Mouse (Mus musculus) midbrain, embryonic 15.5 days (tissue): ENCODE measurements around the gene Alg14. TPM values are rescaled to one million over a fixed set of nuclear protein-coding genes. Genes with fewer than 3 reads are reported as not detected.
A peak's percentile ranks its signal among the peaks of the same experiment; 100 is the strongest.

ENCODE experiments used
- ATAC-seq: fragments of 200-750 bp; cut with Nextera tagmentation; replicated peaks from 2 replicates; pipeline ENCODE4 v1.8.0; 2017; ENCODE audit warnings: moderate TSS enrichment
- H3K27ac ChIP-seq: fragments of 300-500 bp; sonication (generic); 2 replicates; pipeline ENCODE4 v1.5.1; 2015; ENCODE audit warnings: mild to moderate bottlenecking, inconsistent platforms
- H3K27me3 ChIP-seq: fragments of 300-500 bp; sonication (generic); replicated peaks from 2 replicates; pipeline ENCODE4 v1.6.1; 2015; ENCODE audit warnings: inconsistent platforms
- H3K36me3 ChIP-seq: fragments of 300-500 bp; sonication (generic); replicated peaks from 2 replicates; pipeline ENCODE4 v1.6.1; 2015; ENCODE audit warnings: inconsistent platforms
- H3K4me1 ChIP-seq: fragments of 300-500 bp; sonication (generic); 2 replicates; pipeline ENCODE4 v1.6.1; 2015; ENCODE audit warnings: inconsistent platforms
- H3K4me2 ChIP-seq: fragments of 300-500 bp; sonication (generic); 2 replicates; pipeline ENCODE4 v1.6.1; 2015; ENCODE audit warnings: inconsistent platforms, mild to moderate bottlenecking, moderate library complexity
- H3K4me3 ChIP-seq: fragments of 300-500 bp; sonication (generic); 2 replicates; pipeline ENCODE4 v1.5.1; 2015; ENCODE audit warnings: mild to moderate bottlenecking, inconsistent platforms
- H3K9ac ChIP-seq: fragments of 300-500 bp; sonication (generic); 2 replicates; pipeline ENCODE4 v1.6.1; 2015; ENCODE audit warnings: mild to moderate bottlenecking, inconsistent platforms
- H3K9me3 ChIP-seq: fragments of 300-500 bp; sonication (generic); 2 replicates; pipeline ENCODE4 v1.6.1; 2016; ENCODE audit warnings: inconsistent platforms
- WGBS: fragments of 180-500 bp; shearing (Covaris S2); methylation state at CpG from one replicate; pipeline ENCODE4 v1.1.7; 2015; ENCODE audit warnings: mixed read lengths; 5-methylcytosine and 5-hydroxymethylcytosine counted together
- polyA plus RNA-seq: library from polyadenylated mRNA; unstranded; fragments of >200 nt; fragmentation: Nextera tagmentation; extraction: Ambion mirVana; gene quantifications from 2 replicates; pipeline ENCODE4 v1.2.1, GENCODE M21; 2015

Alg14 gene
- polyA plus RNA-seq, 1 experiment from 2014 or later = 33.3 TPM

- H3K36me3 ChIP-seq = no peaks in the 10 kb centered on the region
- ATAC-seq = no peak
- no peak overlapping the region for H3K9ac ChIP-seq
- WGBS = 52% methylated on average over 11 of the region's 11 CpGs
- 0 out of 2 replicates have a peak overlapping the region, but pooled peaks have one; percentile 24 for H3K27ac ChIP-seq
- no peak overlapping the region for H3K4me2 ChIP-seq
- H3K9me3 ChIP-seq = no peaks in the 10 kb centered on the region
- no peaks in the 10 kb centered on the region for H3K27me3 ChIP-seq
- no peak overlapping the region for H3K4me3 ChIP-seq
- peaks cover 34% of the 10 kb centered on the region for H3K4me1 ChIP-seq
Measured at GRCm38 (mm10) chr3:121344951-121345642, 53.5 kb downstream of the Alg14 start.

- Histone ChIP-seq H3K4me3 (no peak overlapping the region), H3K36me3 (no peaks in the 10 kb centered on the region), H3K9ac (no peak overlapping the region), H3K27ac (no peak overlapping the region), H3K9me3 (no peaks in the 10 kb centered on the region), H3K27me3 (no peaks in the 10 kb centered on the region), H3K4me2 (no peak overlapping the region), H3K4me1 (peaks cover 36% of the 10 kb centered on the region)
- WGBS = 50% methylated on average over 6 of the region's 6 CpGs
- ATAC-seq = no peak
Measured at GRCm38 (mm10) chr3:121345643-121346000, 54.0 kb downstream of the Alg14 start.

- no peak overlapping the region for H3K9ac ChIP-seq
- ATAC-seq = no peak
- H3K27me3 ChIP-seq = no peaks in the 10 kb centered on the region
- peaks cover 38% of the 10 kb centered on the region for H3K4me1 ChIP-seq
- no peak overlapping the region for H3K27ac ChIP-seq
- no peak overlapping the region for H3K4me3 ChIP-seq
- no peaks in the 10 kb centered on the region for H3K9me3 ChIP-seq
- WGBS = 90% methylated on average over 12 of the region's 12 CpGs
- H3K36me3 ChIP-seq = no peaks in the 10 kb centered on the region
- H3K4me2 ChIP-seq = no peak overlapping the region
Measured at GRCm38 (mm10) chr3:121346507-121347267, 55.1 kb downstream of the Alg14 start.

- Histone ChIP-seq H3K4me3 (no peak overlapping the region), H3K4me1 (peaks cover 38% of the 10 kb centered on the region), H3K9ac (no peak overlapping the region), H3K27ac (peak overlapping the region; percentile 66), H3K9me3 (no peaks in the 10 kb centered on the region), H3K4me2 (peak overlapping the region; percentile 33), H3K36me3 (no peaks in the 10 kb centered on the region), H3K27me3 (no peaks in the 10 kb centered on the region)
- WGBS = 55% methylated on average over 6 of the region's 6 CpGs
- peak; percentile 59 for ATAC-seq
Measured at GRCm38 (mm10) chr3:121348792-121349191, 57.2 kb downstream of the Alg14 start.

- 17% methylated on average over 33 of the region's 33 CpGs for WGBS
- peak; percentile 87 for ATAC-seq
- peak overlapping the region; percentile 66 for H3K27ac ChIP-seq
Measured at GRCm38 (mm10) chr3:121349334-121350169, 58.0 kb downstream of the Alg14 start.

GRCm38 (mm10) chr3:121351257-121351656, 59.7 kb downstream of the Alg14 start:
- H3K27ac ChIP-seq = no peak overlapping the region
- H3K27me3 ChIP-seq = no peaks in the 10 kb centered on the region
- H3K36me3 ChIP-seq = no peaks in the 10 kb centered on the region
- ATAC-seq = no peak
- no peaks in the 10 kb centered on the region for H3K9me3 ChIP-seq
- peaks cover 25% of the 10 kb centered on the region for H3K4me1 ChIP-seq
- H3K9ac ChIP-seq = no peak overlapping the region
- H3K4me3 ChIP-seq = no peak overlapping the region
- 90% methylated on average over 6 of the region's 6 CpGs for WGBS
- no peak overlapping the region for H3K4me2 ChIP-seq

More at GRCm38 (mm10) chr3:121349334-121350169, 58.0 kb downstream of the Alg14 start:
- peak overlapping the region; percentile 33 for H3K4me2 ChIP-seq
- no peaks in the 10 kb centered on the region for H3K36me3 ChIP-seq
- no peak overlapping the region for H3K9ac ChIP-seq
- H3K27me3 ChIP-seq = no peaks in the 10 kb centered on the region
- peaks cover 32% of the 10 kb centered on the region for H3K4me1 ChIP-seq
- no peak overlapping the region for H3K4me3 ChIP-seq
- no peaks in the 10 kb centered on the region for H3K9me3 ChIP-seq

GRCm38 (mm10) chr3:121354281-121354680, 62.7 kb downstream of the Alg14 start:
- H3K36me3 ChIP-seq = no peaks in the 10 kb centered on the region
- H3K27ac ChIP-seq = no peak overlapping the region
- ATAC-seq = no peak
- no peaks in the 10 kb centered on the region for H3K27me3 ChIP-seq
- H3K4me1 ChIP-seq = peaks cover 13% of the 10 kb centered on the region
- 89% methylated on average over 9 of the region's 9 CpGs for WGBS
- no peak overlapping the region for H3K4me2 ChIP-seq
- no peak overlapping the region for H3K4me3 ChIP-seq
- no peaks in the 10 kb centered on the region for H3K9me3 ChIP-seq
- H3K9ac ChIP-seq = no peak overlapping the region

GRCm38 (mm10) chr3:121354861-121355470, 63.4 kb downstream of the Alg14 start:
- H3K4me3 ChIP-seq = no peak overlapping the region
- no peaks in the 10 kb centered on the region for H3K36me3 ChIP-seq
- no peaks in the 10 kb centered on the region for H3K27me3 ChIP-seq
- peaks cover 6% of the 10 kb centered on the region for H3K4me1 ChIP-seq
- 0 out of 2 replicates have a peak, but pooled peaks have one; percentile 34 for ATAC-seq
- no peak overlapping the region for H3K27ac ChIP-seq
- WGBS = 82% methylated on average over 18 of the region's 18 CpGs
- no peak overlapping the region for H3K4me2 ChIP-seq
- H3K9ac ChIP-seq = no peak overlapping the region
- no peaks in the 10 kb centered on the region for H3K9me3 ChIP-seq

GRCm38 (mm10) chr3:121355569-121355968, 64.0 kb downstream of the Alg14 start:
- WGBS = 88% methylated on average over 9 of the region's 9 CpGs
- ATAC-seq = no peak
- no peak overlapping the region for H3K27ac ChIP-seq

GRCm38 (mm10) chr3:121356111-121356510, 64.5 kb downstream of the Alg14 start:
- no peak overlapping the region for H3K27ac ChIP-seq
- H3K9ac ChIP-seq = no peak overlapping the region
- H3K36me3 ChIP-seq = no peaks in the 10 kb centered on the region
- WGBS = 88% methylated on average over 6 of the region's 6 CpGs
- 0 out of 2 replicates have a peak, but pooled peaks cover 2% of the 10 kb centered on the region for H3K4me1 ChIP-seq
- no peak for ATAC-seq
- H3K27me3 ChIP-seq = no peaks in the 10 kb centered on the region
- H3K4me2 ChIP-seq = no peak overlapping the region
- no peak overlapping the region for H3K4me3 ChIP-seq
- no peaks in the 10 kb centered on the region for H3K9me3 ChIP-seq

More at GRCm38 (mm10) chr3:121355569-121355968, 64.0 kb downstream of the Alg14 start:
- no peak overlapping the region for H3K4me3 ChIP-seq
- no peaks in the 10 kb centered on the region for H3K27me3 ChIP-seq
- no peak overlapping the region for H3K4me2 ChIP-seq
- H3K9me3 ChIP-seq = no peaks in the 10 kb centered on the region
- H3K9ac ChIP-seq = no peak overlapping the region
- H3K4me1 ChIP-seq = 0 out of 2 replicates have a peak, but pooled peaks cover 2% of the 10 kb centered on the region
- no peaks in the 10 kb centered on the region for H3K36me3 ChIP-seq

- no peak overlapping the region for H3K4me2 ChIP-seq
- no peaks in the 10 kb centered on the region for H3K9me3 ChIP-seq
- H3K9ac ChIP-seq = no peak overlapping the region
Measured at GRCm38 (mm10) chr3:121357030-121357429, 65.5 kb downstream of the Alg14 start.

GRCm38 (mm10) chr3:121358285-121358684, 66.7 kb downstream of the Alg14 start:
- Histone ChIP-seq H3K27me3 (no peaks in the 10 kb centered on the region), H3K4me1 (no peaks in the 10 kb centered on the region), H3K9ac (no peak overlapping the region), H3K4me2 (no peak overlapping the region), H3K27ac (no peak overlapping the region), H3K4me3 (no peak overlapping the region), H3K9me3 (no peaks in the 10 kb centered on the region), H3K36me3 (no peaks in the 10 kb centered on the region)
- 56% methylated on average over 2 of the region's 2 CpGs for WGBS
- ATAC-seq = no peak

More at GRCm38 (mm10) chr3:121357030-121357429, 65.5 kb downstream of the Alg14 start:
- no peak overlapping the region for H3K27ac ChIP-seq
- H3K4me3 ChIP-seq = no peak overlapping the region
- no peaks in the 10 kb centered on the region for H3K36me3 ChIP-seq
- H3K4me1 ChIP-seq = no peaks in the 10 kb centered on the region
- 59% methylated on average over 3 of the region's 3 CpGs for WGBS
- no peaks in the 10 kb centered on the region for H3K27me3 ChIP-seq
- no peak for ATAC-seq
